Mouse (Mus musculus): ENCODE measurements around the gene Gm10643. TPM values are rescaled to one million over a fixed set of nuclear protein-coding genes. Genes with fewer than 3 reads are reported as not detected.

The Gm10643 gene
- total RNA-seq, 2 experiments from 2014 or later = 2.2 to 3.1 TPM

DNA sequence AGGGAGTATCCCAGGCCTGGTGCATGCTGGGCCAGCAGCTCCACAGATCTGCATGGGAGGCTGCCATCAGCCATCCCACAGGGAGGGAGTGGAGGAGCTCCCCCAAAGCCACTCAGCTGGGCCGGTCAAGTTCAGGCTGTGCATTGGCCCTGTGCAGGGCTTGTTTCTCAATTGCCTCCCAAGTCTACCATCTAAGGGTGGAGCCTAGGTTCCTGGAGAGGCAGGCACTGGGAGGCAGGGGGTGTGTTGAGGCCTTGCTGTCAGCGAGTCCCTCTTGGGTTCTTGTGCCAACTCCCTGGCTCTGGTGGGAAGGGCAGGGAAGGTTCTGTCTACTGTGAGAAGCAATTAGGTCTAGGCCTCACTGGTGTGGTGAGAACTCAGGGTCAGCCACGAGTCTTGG is 7.0 kb upstream of the Gm10643 start:
- peak; percentile 50 for DNase-seq

DNA sequence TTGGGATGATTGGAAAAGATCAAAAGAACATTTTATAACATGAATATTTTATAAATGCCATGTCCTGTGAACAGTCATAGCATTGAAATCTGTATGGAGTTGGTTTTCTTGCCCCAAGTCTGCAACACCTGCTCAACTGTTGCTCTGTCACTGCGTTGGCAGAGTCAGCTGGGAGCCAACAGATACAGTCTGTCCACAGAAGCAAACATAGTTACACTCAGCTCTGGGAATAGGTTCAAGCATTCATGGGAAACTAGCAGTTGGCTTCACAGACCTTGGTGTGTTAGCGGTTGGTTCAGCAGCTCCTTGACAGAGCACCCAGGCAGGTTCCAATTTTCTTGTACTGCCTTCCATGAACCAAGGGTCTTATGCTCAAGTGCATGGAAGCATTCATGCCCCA is 5.7 kb upstream of the Gm10643 start:
- DNase-seq = no peak

DNA sequence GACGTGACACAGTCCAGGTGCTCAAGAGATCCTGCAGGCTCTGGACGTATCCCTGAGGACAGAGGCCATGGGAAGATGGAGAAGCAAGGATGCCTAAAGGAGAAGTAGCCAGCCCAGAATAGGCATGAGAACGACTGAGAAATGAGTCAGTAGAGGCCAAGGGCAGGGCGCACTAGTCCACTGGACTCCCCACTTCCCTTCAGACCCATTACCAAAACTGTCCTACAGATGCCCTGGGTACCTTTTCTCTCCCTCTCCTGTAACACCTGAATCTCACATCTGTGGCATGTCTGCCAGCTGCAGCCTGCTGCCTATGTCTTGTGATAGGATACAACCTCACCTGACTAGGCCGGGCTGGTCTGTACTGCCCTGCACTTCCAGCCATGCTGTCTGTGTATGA is 5.3 kb upstream of the Gm10643 start:
- no peak for DNase-seq

DNA sequence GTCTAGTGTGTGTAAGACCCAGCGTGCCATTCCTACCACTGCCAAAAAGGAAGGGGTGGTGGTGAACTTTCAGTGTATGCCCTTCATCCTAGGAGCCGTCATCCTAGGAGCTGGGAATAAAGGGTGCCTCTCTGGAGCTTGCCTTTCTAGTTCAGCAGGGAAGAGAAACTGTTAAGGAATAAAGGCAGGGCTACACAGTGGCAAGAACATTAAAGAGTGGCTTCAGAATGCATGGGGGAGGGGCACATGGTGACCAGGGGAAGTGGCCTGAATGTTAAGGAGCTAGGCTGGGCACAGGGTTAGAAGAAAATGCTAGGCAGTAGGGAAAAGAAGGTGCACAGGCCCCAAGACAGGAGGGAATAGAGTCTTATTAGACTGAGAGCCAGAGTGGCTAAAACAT is 4.8 kb upstream of the Gm10643 start:
- no peak for DNase-seq

DNA sequence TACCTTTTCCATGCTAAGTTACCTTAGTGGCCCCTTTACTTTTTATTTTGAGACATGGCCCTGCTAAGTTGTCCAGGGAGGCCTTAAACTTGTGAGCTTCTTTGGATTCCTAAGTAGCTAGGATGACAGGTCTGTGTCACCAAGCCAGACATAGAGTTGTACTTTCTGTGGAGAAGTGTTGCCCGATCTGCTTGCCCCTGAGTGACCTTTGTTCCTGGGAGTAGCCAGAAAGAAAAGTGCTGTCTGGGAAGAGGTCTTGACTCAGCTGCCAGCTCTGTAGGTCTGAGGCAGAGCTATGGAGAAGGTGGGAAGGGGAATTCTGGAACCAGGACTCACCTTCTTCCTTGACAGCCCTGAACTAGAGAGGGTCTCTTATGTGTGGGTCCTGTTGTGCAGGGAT is 4.2 kb upstream of the Gm10643 start:
- no peak for DNase-seq

DNA sequence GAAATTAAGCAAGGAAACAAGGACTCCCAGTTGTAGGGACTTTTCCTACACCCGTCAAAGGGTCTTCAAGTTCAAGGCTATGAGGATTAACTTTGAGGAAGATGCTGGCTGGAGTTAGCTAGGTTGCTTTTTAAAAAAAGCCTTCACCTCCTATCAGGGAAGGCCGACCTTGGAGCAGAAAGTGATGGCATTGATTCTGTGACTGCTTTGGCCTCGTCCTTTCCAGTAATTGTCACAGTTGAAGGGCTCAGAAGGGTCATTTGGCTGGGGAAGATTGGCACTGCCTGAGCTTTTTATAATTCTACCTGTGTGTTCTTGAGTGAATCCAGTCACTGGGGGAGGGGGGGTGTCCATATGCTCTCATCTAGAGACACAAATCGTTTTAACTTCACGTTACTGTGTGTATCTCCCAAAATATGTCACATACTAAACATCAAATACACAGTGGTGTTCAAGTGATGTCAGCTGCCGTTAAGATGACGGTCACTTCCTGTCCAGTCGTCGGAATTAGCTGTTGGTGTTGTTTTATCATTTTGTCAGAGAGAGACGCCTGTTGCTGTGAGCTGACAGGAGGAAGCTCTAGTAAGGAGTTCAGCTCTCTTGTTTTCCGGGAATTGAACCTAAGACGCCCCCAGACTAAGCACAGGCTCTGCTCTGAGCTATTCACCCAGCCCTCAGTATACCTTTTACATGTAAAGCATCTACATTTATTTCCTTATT is 3.5 kb upstream of the Gm10643 start:
- peak; percentile 37 for DNase-seq

DNA sequence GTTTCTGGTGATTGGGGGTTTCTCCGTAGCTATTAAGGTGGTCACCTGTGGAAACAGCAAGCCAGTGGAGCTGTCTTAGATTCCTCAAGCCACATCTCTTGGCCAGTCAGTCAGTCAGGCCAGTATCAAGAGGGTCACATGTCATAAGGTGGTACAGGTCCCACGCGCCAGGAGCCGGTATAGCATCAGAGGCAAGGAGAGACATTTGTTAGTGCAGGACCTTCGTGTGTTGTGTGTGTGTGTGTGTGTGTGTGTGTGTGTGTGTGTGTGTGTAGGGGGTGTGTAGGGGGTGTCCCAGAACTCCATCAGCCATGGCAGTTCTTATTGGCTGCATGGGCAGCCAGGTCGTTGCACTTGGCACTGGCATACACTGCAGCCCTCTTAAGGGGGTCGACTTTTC is 3.0 kb upstream of the Gm10643 start:
- DNase-seq = no peak

DNA sequence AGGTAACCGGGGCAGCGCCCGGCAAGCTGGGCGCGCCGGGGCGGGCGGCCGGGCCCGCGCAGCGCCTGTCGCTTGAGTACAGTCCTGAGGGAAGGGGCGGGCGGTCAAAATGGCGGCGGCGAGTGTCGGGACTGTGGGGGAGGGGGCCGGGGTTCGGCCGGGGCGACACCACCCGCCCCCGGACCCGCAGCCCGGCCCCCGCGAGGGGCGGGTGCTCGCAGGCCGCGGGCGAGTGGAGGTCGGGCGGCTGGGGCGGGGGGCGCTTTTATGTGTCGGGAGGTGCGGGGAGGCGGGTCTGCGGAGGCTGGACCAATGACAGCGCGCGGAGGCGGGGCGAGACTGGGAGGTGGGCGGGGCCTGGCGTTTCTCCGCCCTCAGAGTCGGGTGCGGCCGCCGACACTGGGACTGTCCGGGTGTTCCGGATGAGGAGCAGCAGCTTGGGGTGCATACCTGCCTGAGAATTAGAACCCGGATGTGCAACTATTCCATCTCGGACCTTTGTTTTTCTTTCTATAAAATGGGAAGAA is 2.2 kb upstream of the Gm10643 start:
- DNase-seq = peak; percentile 99

DNA sequence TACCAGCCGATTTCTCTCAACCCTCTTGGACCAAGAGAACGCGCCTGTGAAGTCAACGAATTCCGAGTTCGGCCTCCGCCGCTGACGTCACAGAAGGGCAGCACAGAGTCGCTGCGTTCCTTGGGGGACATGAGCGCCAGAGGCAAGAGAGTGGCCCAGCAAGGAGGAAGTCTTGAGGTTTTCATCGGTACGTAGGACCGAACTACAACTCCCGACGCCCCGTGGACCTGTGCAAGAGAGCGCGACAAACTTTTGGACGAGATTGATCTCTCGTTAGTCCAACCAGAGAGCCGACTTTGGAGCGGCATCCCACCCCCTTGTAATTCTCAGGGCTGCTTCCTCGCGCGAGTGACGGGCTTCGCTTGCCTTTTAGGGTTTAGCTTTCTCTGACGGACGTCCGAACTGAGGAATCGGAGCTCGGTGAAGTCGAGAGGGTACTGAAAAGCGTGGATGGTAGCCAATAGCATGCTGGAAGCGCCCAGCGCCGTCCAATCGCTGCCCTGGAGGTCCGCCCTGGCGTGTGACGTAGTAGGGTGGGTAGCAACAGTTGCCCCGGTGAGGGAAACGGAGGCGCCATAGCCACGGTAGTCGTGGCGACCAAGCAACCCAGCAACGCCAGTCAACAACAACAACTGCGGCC is 1.5 kb upstream of the Gm10643 start, which contains the start of gene Rfx1:
TSS of gene Rfx1 (plus strand) at position 544 of the 640 bp plus-strand sequence.
- DNase-seq = peak; percentile 99

DNA sequence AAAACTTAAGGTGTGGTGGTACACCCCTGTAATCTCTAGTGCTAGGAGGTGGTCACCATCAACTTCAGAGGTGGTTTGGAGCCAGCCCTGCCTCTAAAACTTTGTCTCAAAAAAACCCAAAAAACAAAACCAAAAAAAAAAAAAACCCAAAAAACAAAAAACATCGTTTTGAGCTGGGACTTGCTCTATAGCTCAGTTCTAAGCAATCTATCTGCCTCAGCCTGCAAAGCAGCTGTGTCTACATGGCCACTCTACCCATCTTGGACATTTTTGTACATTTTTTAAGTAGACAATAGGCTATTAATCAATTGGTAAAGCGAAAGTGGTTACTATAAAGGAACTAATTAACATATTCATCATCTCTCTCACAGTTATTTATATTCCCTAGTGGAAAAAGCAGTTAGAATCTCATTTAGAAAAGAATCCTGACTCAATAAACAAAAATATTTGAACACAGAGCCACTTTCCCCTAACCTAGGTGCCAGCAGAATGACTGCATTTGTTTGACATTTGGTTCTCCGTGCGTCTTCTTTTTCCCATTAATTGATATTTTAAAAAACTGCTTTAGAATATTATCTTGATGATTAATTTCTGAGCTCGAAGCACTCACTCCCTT is 628 bp upstream of the Gm10643 start:
- DNase-seq = no peak

DNA sequence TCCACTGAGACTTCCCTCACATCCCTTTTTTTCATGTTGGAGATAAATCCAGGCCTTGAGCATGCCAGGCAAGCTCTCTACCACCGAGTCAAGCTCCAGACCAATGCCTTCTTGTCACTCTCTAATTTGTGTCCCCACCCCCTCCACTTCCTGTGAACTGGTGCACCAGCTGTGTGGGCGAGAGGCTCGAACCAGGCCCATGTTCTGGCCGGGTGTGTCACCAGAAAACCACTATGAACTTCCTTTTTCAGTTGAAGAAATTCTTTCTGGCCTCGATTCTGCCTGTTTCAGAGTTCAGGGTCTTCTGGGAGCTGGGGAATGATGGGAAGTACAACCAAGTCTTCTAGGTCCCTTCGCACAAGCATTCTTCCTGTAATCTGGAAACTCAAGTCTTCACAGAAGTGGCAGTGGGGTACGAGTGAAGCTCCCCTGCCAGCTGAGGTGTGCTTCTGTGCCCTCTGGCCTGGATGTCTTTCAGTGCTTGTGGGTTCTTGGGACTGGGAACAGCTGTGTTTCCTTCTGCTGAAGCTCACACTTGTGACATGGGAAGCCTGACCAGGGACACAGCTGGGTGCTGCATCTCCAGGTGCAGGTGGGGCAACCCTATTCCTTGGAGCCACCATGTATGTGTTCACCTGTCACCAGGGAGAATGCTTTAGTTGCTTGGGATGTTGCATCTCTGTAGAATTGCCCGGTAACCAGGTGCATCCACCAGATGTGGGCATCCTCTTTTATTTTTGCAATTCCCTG is 901 bp downstream of the Gm10643 start:
- no peak for DNase-seq

DNA sequence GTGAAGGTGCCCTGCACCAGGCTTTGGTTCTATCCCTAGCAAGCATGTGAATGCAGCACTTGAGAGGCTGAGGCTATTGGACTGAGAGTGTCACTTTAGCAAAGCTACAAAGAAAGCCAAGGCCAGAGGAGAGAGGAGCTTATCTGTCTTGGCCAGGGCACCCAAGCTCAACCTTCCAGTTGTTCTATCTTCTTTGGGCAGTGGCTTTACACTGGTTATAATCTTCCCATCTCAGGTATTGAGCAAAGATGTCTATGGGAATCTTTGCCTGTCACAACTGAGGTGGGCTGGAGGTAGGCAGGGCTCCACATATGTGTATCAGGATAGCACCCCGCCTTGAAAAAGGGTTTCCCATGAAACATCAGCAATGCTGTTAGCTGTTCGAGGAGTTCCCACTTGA is 4.7 kb downstream of the Gm10643 start:
- DNase-seq = no peak

DNA sequence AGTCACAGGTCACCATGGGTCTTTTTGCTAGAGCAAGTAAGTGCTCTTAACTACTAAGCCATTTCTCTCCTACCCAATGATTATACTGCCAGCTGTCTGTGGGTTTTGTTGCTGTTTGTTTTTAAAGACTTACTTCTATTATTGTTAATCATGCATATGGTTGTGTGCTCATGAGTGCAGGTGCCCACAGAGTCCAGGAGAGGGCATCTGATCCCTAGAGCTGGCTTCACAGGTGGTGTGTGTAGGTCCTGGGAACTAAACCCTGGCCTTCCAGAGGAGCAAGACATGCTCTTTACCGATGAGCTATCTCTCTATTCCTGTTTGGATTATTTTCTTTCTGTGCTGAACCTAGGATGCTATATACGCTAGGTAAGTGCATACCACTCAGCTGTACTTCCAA is 5.7 kb downstream of the Gm10643 start:
- DNase-seq = no peak

DNA sequence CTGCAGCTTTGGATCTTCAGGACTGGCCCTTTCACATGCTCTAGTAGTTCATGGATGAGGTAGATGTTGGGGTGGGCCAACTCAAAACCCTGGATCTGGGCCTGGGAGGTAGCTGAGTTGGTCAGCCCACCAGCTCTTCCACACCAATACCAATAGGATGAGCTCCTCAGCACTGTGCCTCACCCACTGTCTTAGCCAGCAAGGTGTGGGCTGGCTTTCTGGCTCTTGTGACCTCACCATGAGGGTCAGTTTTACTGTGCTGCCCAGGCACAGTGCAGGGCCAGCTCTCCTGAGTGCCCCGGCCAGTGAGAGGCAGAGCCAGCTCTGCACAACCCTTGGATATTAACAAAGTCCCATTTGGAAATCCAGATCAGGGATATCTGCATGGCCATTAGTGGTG is 7.1 kb downstream of the Gm10643 start:
- DNase-seq = no peak

DNA sequence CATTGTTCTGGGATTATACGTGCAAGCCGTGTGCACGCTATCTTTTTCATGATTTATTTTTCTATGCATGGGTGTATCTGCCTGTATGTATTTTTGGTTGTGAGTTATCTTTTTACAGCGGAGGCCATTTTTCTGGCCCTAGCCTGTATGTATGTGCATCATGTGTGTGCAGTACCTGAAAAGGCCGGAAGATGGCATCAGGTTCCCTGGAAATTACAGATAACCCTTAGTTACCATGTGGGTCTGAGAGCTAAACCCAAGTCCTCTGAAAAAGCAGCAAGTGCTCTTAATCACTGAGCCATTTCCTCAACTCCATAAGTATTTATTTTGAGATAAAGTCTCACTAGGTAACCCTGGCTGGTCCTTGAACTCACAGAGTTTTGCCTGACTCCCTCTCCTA is 11.7 kb downstream of the Gm10643 start:
- DNase-seq = no peak

DNA sequence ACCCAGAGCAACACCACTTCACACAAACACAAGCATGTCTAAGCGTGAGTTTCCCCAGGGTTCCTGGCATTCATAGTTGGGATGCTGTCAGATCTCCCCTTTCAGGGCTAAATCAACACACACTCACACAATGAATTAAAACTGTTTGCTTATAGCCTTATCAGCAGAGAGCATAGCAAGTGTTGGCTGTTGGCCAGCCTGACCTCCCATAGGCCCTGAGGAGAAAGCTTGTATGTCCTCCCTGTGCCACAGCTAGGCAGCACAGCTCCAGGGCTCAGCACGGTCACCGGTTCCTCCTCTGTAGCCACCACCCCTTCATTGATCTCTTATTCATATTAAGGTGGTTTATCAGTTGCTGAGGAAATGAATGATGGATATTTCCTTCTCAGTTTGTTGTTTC is 12.2 kb downstream of the Gm10643 start:
- no peak for DNase-seq

DNA sequence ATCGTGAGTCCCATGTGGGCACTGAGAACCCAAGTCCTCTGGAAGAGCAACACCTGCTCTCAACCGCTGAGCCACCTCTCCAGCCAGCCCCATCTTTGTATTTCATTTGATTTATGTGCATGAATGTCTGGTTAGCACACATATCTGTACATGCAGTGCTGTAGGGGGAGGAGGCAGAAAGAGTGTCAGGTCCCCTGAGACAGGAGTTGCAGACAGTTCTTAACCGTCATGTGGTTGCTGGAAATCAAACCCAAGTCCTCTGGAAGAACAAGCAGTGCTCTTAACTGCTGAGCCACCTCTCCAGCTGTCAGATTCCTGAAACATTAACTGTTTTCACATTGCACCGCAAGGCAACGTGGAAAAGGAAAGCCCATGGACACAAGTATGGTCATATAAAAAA is 16.8 kb downstream of the Gm10643 start:
- no peak for DNase-seq

DNA sequence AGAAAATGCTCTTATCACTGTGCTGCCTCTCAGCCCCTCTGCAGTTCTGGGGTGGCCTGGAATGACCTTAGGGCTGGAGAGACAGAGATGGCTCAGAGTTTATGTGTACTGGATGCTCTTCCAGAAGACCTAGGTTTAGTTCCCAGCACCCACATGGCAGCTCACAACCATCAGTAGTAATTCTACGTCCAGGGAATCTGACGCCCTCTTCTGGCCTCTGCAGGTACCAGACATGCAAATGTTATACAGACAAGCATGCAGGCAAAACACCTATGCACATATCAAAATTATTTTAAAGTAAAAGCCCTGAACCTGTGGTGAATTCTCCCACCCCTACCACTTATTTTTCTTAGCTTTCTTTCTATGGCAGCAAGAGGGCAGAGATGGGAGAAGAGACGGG is 18.4 kb downstream of the Gm10643 start:
- no peak for DNase-seq

DNA sequence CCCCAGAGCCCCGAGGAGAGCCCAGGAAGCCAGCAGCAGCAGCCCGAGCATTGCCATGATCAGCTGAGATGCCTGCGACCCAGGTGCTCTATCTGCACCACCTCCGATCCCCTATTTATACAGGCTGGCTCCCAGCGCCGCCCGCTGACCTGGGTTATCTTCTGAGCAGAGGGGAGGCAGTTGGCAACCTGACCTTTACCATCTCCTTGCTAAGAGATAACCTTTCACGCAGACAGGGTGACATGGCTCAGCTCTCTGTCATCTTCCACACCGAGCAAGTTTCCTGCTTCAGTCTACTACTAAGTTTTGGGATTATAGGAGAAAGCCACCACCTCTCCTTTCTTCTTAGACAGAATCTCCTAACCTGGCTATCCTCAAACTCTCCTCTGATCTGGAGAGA is 20.0 kb downstream of the Gm10643 start, which contains the start of gene Rln3:
TSS of gene Rln3 (minus strand) at position 101 of the 400 bp plus-strand sequence.
- no peak for DNase-seq

DNA sequence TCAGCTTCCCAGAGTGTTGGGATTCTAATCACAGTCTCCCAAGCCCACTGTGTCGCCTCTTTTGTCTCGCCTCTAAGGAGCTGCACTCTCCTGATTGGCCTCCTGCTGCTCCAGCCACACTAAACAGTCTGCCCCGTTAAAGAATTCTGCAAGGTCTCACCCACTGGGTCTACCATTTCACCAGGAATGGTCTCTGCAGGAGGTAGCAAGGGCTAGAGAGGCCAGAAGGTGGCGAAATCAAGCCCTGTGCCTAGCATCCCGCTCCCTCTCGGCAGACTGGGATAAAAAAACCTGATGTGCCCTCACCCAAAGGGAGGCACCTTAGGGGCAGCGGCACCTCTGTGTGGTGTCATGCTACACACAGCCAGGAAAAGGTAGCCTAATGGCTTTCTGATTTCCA is 20.8 kb downstream of the Gm10643 start:
- DNase-seq = no peak

DNA sequence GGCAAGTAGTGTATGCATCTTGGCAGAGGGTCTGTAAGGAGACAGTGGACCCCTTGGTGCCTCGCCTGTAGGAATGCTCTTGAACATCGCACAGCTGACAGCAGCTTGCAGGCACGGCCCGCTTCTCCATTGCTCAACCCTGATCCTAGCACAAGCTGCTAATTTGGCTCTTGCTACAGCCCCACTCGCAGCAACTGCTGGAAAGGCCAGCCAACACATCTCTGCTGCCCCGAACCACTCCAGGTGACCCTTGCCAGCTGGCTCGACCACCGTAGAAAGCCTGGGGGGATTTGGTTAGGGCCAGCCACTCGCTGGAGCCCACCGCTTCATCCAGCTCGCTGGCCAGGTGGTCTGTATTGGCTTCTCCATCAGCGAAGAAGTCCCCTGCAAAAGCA is 22.0 kb downstream of the Gm10643 start:
- no peak for DNase-seq

DNA sequence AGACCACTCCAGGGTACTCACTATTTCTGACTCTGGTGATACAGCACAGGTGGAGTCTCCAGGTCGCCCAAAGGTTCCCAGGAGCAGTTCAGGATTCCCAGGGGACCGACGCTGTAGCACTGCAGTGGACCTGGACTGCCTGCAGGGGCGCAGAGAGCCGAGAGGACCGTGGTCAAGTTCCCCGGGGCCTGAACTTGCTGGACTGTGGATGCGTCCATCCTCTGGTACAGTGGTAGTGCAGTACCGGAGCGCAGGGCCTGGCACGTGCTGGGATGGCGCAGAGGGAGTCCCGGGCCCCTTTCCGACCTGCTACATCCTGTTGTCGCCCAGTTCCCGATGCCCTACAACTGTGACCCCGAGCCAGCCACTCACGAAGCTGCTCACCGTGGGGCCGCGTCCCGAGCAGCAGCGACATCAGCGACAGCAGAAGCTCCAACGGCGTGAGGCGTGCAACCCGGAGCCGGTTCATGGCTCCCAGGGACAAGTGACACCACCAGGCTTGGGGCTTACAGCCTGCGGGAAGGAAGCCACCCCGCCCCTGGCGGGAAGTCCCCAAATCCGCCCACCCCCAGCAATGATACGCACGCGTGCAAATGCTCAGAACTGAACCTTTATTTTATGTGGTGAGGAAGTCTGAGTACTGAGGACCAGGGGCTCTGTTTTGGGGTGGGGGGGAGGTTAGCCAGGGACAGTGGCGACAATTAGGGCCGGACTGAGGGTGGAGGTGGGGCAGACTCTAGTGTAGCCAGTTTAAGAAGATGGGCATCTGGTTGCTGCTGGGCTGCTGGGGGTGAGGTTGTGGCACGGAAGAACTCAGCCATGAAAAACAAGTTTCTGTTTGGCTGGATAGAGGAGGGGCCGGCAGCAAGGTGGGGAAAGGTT is 22.6 kb downstream of the Gm10643 start, which contains the start of gene Il27ra:
TSS of gene Il27ra (minus strand) at position 524 of the 882 bp plus-strand sequence.
- peak; percentile 79 for DNase-seq

Data from adrenal gland, postnatal 10 days (tissue).